Mouse (Mus musculus): ENCODE measurements around the gene Cyth4. TPM values are rescaled to one million over a fixed set of nuclear protein-coding genes. Genes with fewer than 3 reads are reported as not detected.
A peak's percentile ranks its signal among the peaks of the same experiment; 100 is the strongest.

Cyth4 gene
- polyA plus RNA-seq, 1 experiment from 2014 or later, result 5.4 TPM

DNA sequence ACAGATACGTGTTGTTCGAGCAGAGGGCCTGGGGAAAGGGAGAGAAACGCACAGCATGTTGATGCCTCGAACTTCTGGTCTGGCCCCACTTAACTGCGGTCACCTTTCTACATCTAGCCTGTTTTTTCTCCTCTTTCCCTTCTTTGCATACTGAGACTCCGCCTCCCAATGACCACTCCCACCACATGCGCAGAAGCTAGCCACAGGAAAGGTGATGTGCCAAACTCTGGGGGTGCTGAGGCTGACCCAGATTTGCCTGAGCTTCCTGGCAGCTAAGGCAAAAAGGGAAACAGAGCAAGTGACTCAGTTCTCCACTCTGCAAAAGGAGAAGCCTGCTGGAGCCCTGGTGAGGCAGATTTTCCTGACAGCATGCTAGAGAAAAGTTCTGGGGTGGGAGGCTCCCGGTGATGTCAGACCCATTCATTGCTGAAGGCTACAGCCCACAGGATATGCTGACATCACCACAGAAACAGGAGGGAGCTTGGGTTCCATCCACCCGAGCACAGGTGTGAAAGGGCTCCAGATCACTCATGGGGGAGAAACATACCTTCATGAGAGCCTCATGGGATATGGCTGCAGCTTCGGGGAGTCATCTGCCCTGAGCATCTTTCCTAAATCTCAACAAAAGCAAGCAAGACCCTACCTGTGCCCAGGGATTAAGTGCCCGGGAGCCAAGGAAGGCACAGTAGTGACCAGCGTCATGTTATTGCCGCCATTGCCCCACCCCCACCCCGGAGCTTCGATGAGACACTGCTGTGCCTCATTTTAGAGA lies 5.0 kb upstream of the Cyth4 start:
- DNase-seq (ENCODE audit: low spot score), result no peak
- no peak overlapping the region for H3K4me3 ChIP-seq (replicated peaks; ENCODE audit: low read depth, low read length)
- no peaks in the 10 kb centered on the region for H3K36me3 ChIP-seq (ENCODE audit: insufficient read depth, low read length)
- ATAC-seq (replicated peaks; ENCODE audit: low FRiP score, low read depth), result no peak
- no peaks in the 10 kb centered on the region for H3K9me3 ChIP-seq (replicated peaks; ENCODE audit: low read length)
- H3K4me1 ChIP-seq (replicated peaks; ENCODE audit: insufficient read depth, low read length), result no peaks in the 10 kb centered on the region
- no peaks in the 10 kb centered on the region for H3K27me3 ChIP-seq (ENCODE audit: insufficient read depth, low read length)
- H3K4me2 ChIP-seq (ENCODE audit: low read length), result no peak overlapping the region
- no peak for TF ChIP-seq CTCF (IDR thresholded peaks at IDR 0.05; ENCODE audit: low read depth)
- 44% methylated on average over 15 of the region's 15 CpGs for WGBS
- no peak overlapping the region for H3K27ac ChIP-seq
- H3K9ac ChIP-seq (ENCODE audit: low read depth, low read length), result no peak overlapping the region

DNA sequence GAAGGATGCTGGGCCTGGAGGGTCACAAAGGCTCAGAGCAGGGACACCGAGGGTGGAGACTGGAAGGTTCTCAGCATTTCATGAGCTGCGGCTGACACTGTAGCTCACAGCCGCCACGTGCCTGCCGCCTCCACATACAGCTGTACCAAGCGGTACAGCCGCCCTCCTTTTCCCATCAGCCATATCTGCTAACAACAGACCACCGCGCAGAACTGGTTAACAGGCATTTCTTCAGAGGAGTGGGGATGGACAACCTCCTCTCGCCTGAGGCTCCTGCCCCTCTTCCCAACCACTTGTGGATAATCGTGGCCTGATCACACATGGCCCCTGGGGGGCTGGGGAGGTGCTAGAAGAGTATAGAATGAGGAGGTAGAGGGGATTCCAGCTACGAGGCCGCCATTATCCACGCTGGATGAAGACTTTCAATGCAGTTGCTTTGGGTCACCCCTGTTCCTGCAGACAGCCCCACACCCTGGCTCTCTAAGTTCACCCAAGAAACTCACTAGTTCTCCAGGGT lies 4.3 kb upstream of the Cyth4 start:
- TF ChIP-seq CTCF (IDR thresholded peaks at IDR 0.05; ENCODE audit: low read depth), result no peak
- no peak for ATAC-seq (replicated peaks; ENCODE audit: low FRiP score, low read depth)
- H3K4me1 ChIP-seq (replicated peaks; ENCODE audit: insufficient read depth, low read length), result no peaks in the 10 kb centered on the region
- no peak overlapping the region for H3K9ac ChIP-seq (ENCODE audit: low read depth, low read length)
- H3K4me2 ChIP-seq (ENCODE audit: low read length), result no peak overlapping the region
- H3K9me3 ChIP-seq (replicated peaks; ENCODE audit: low read length), result no peaks in the 10 kb centered on the region
- H3K4me3 ChIP-seq (replicated peaks; ENCODE audit: low read depth, low read length), result no peak overlapping the region
- H3K27ac ChIP-seq, result no peak overlapping the region
- 73% methylated on average over 14 of the region's 14 CpGs for WGBS
- no peak for DNase-seq (ENCODE audit: low spot score)
- no peaks in the 10 kb centered on the region for H3K36me3 ChIP-seq (ENCODE audit: insufficient read depth, low read length)
- no peaks in the 10 kb centered on the region for H3K27me3 ChIP-seq (ENCODE audit: insufficient read depth, low read length)

DNA sequence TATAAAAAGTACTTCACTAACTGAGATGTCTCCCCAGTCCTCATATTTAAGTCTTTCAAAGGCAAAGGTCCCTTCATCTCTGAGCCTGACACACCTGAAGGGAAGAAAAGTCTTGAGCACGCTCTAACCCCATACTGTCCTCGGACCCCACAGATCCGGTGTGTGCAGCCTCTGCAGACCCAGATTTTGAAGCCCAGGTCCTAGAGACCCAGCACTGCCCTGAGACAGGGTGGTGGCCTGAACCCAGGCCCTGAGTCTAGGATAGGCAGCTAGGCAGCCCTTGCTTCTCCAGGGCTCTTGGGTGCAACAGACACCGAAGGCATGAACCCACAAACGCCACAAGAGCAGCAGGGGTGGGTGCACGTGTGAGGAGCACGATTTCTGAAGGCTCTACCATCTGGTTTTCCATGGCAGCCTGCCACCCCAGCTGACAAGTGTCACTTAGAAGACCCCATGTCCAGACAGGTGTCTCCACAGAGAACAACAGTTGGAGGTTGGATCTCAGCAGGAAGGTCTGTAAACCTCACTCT lies 2.9 kb upstream of the Cyth4 start:
- WGBS, result 83% methylated on average over 7 of the region's 7 CpGs
- no peak for ATAC-seq (replicated peaks; ENCODE audit: low FRiP score, low read depth)
- Histone ChIP-seq H3K4me1 (replicated peaks; ENCODE audit: insufficient read depth, low read length) (no peaks in the 10 kb centered on the region), H3K9me3 (replicated peaks; ENCODE audit: low read length) (no peaks in the 10 kb centered on the region), H3K27me3 (ENCODE audit: insufficient read depth, low read length) (no peaks in the 10 kb centered on the region), H3K4me3 (replicated peaks; ENCODE audit: low read depth, low read length) (no peak overlapping the region), H3K9ac (ENCODE audit: low read depth, low read length) (no peak overlapping the region), H3K4me2 (ENCODE audit: low read length) (no peak overlapping the region), H3K36me3 (ENCODE audit: insufficient read depth, low read length) (no peaks in the 10 kb centered on the region), H3K27ac (no peak overlapping the region)
- no peak for DNase-seq (ENCODE audit: low spot score)
- TF ChIP-seq CTCF (IDR thresholded peaks at IDR 0.05; ENCODE audit: low read depth), result no peak

DNA sequence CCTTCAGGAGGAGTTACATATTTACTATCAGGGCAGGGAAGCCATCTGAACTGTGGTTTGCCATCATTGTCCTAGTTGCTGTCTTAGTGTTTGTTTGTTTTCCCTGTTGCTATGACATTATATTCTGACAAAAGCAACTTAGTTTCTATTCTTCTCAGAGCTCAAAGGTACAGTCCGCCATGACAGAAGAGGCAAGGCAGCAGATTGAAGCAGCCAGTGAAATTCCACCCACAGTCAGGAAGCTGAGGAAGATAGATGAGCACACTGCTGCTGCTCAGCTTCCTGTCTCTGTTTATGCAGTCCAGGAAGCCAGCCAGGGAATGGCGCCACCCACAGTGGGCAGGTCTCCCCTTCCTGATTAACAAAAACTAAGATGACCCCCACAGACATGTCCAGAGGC lies 2.0 kb upstream of the Cyth4 start:
- no peaks in the 10 kb centered on the region for H3K27me3 ChIP-seq (ENCODE audit: insufficient read depth, low read length)
- H3K36me3 ChIP-seq (ENCODE audit: insufficient read depth, low read length), result no peaks in the 10 kb centered on the region
- H3K27ac ChIP-seq, result no peak overlapping the region
- TF ChIP-seq CTCF (IDR thresholded peaks at IDR 0.05; ENCODE audit: low read depth), result no peak
- ATAC-seq (replicated peaks; ENCODE audit: low FRiP score, low read depth) (no peak), DNase-seq (ENCODE audit: low spot score) (no peak)
- 82% methylated on average over 2 of the region's 2 CpGs for WGBS
- H3K9ac ChIP-seq (ENCODE audit: low read depth, low read length), result no peak overlapping the region
- no peaks in the 10 kb centered on the region for H3K4me1 ChIP-seq (replicated peaks; ENCODE audit: insufficient read depth, low read length)
- no peak overlapping the region for H3K4me2 ChIP-seq (ENCODE audit: low read length)
- no peak overlapping the region for H3K4me3 ChIP-seq (replicated peaks; ENCODE audit: low read depth, low read length)
- H3K9me3 ChIP-seq (replicated peaks; ENCODE audit: low read length), result no peaks in the 10 kb centered on the region

DNA sequence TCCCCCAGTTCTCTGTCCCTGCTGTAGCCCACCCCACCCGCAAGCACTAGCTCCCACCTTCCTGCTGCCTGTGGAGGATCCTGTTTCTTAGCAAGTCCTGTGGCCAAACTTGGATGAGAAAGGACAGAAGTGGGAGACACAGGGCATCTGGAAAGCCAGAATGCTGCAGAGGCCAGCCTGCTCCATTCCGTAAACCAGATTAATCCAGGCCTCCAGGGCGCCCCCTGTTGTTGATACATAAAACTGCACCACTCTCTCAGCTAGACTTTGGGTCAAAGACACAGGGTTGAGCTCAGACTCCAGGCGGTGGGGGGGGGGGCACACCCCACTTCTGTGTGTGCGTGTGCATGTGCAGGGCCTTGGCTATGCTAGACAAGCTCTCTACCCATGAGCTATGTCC lies 1.4 kb upstream of the Cyth4 start:
- no peak for DNase-seq (ENCODE audit: low spot score)
- no peaks in the 10 kb centered on the region for H3K27me3 ChIP-seq (ENCODE audit: insufficient read depth, low read length)
- peak; percentile 35; the same call in 1 of the 2 replicates for TF ChIP-seq CTCF (IDR thresholded peaks at IDR 0.05; ENCODE audit: low read depth)
- H3K4me3 ChIP-seq (replicated peaks; ENCODE audit: low read depth, low read length), result no peak overlapping the region
- no peak overlapping the region for H3K4me2 ChIP-seq (ENCODE audit: low read length)
- H3K9me3 ChIP-seq (replicated peaks; ENCODE audit: low read length), result no peaks in the 10 kb centered on the region
- no peak overlapping the region for H3K9ac ChIP-seq (ENCODE audit: low read depth, low read length)
- no peaks in the 10 kb centered on the region for H3K4me1 ChIP-seq (replicated peaks; ENCODE audit: insufficient read depth, low read length)
- ATAC-seq (replicated peaks; ENCODE audit: low FRiP score, low read depth), result no peak
- H3K27ac ChIP-seq, result no peak overlapping the region
- 75% methylated on average over 5 of the region's 5 CpGs for WGBS
- no peaks in the 10 kb centered on the region for H3K36me3 ChIP-seq (ENCODE audit: insufficient read depth, low read length)

DNA sequence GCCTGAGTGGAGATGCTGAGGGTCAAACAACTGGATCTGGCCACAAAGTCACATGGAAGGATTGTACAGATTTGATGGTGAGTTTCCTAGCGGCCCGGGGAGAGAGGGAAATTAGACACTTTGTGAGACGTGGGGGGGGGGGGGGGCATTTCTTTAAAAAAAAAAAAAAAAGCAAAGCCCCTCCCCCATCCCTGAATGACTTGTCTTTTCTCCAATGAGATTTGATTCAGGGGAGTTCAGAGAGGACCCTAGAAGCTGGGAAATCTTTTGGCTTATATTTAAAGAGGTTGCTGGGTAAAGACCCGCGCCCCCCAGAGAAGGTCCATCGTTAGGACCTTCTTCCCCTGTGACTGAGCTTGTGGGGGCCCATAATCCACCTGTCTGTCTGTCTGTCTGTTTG lies 343 bp upstream of the Cyth4 start:
- DNase-seq (ENCODE audit: low spot score) (no peak), ATAC-seq (replicated peaks; ENCODE audit: low FRiP score, low read depth) (no peak)
- Histone ChIP-seq H3K4me1 (replicated peaks; ENCODE audit: insufficient read depth, low read length) (no peaks in the 10 kb centered on the region), H3K27me3 (ENCODE audit: insufficient read depth, low read length) (no peaks in the 10 kb centered on the region), H3K4me2 (ENCODE audit: low read length) (no peak overlapping the region), H3K36me3 (ENCODE audit: insufficient read depth, low read length) (no peaks in the 10 kb centered on the region), H3K27ac (no peak overlapping the region), H3K9me3 (replicated peaks; ENCODE audit: low read length) (no peaks in the 10 kb centered on the region), H3K4me3 (replicated peaks; ENCODE audit: low read depth, low read length) (no peak overlapping the region), H3K9ac (ENCODE audit: low read depth, low read length) (no peak overlapping the region)
- no peak for TF ChIP-seq CTCF (IDR thresholded peaks at IDR 0.05; ENCODE audit: low read depth)
- WGBS, result 72% methylated on average over 6 of the region's 6 CpGs
